Mouse (Mus musculus) forebrain, embryonic 14.5 days (tissue): ENCODE measurements around the gene Foxf2. TPM values are rescaled to one million over a fixed set of nuclear protein-coding genes. Genes with fewer than 3 reads are reported as not detected.

Experiments used
- ATAC-seq: fragments of 200-750 bp; cut with Nextera tagmentation; 2 replicates; pipeline ENCODE4 v1.8.0; 2017; ENCODE audit warnings: mild to moderate bottlenecking, moderate library complexity
- DNase-seq: peaks from one replicate; pipeline ENCODE4 v3.0.0-alpha.2; 2015; ENCODE audit warnings: low spot score
- H3K27ac ChIP-seq: fragments of 300-500 bp; sonication (generic); 2 replicates; pipeline ENCODE4 v1.5.1; 2014; ENCODE audit warnings: low read depth, mild to moderate bottlenecking, control low read depth, low read length, moderate library complexity
- H3K27me3 ChIP-seq: fragments of 300-500 bp; sonication (generic); replicated peaks from 2 replicates; pipeline ENCODE4 v1.6.1; 2014; ENCODE audit warnings: low read length, control low read depth, mixed read lengths; ENCODE audit not compliant: control insufficient read depth, insufficient read depth
- H3K36me3 ChIP-seq: fragments of 300-500 bp; sonication (generic); 2 replicates; pipeline ENCODE4 v1.6.1; 2014; ENCODE audit warnings: low read length, control low read depth; ENCODE audit not compliant: control insufficient read depth, insufficient read depth
- H3K4me1 ChIP-seq: fragments of 300-500 bp; sonication (generic); 2 replicates; pipeline ENCODE4 v1.6.1; 2014; ENCODE audit warnings: antibody characterized with exemption, low read length, control low read depth; ENCODE audit not compliant: control insufficient read depth, insufficient read depth
- H3K4me2 ChIP-seq: fragments of 300-500 bp; sonication (generic); 2 replicates; pipeline ENCODE4 v1.6.1; 2014; ENCODE audit warnings: mild to moderate bottlenecking, control low read depth, low read length
- H3K4me3 ChIP-seq: fragments of 300-500 bp; sonication (generic); 2 replicates; pipeline ENCODE4 v1.5.1; 2014; ENCODE audit warnings: low read depth, low read length, control low read depth
- H3K9ac ChIP-seq: fragments of 300-500 bp; sonication (generic); 2 replicates; pipeline ENCODE4 v1.6.1; 2014; ENCODE audit warnings: mild to moderate bottlenecking, low read length, control low read depth, moderate library complexity
- H3K9me3 ChIP-seq: fragments of 300-500 bp; sonication (generic); replicated peaks from 2 replicates; pipeline ENCODE4 v1.6.1; 2016; ENCODE audit warnings: low read length, control low read depth, mixed read lengths; ENCODE audit not compliant: control insufficient read depth
- WGBS: fragments of 180-500 bp; shearing (Covaris S2); extraction: QIAGEN DNeasy Blood & Tissue Kit; methylation state at CpG from one replicate; pipeline ENCODE4 v1.1.7; 2014; 5-methylcytosine and 5-hydroxymethylcytosine counted together
- polyA plus RNA-seq: library from polyadenylated mRNA; unstranded; fragments of >200 nt; fragmentation: Nextera tagmentation; extraction: Ambion mirVana; gene quantifications from 2 replicates; pipeline ENCODE4 v1.2.1, GENCODE M21; 2014

Foxf2 gene
- polyA plus RNA-seq, 1 experiment from 2014 or later: 2.2 TPM

DNA sequence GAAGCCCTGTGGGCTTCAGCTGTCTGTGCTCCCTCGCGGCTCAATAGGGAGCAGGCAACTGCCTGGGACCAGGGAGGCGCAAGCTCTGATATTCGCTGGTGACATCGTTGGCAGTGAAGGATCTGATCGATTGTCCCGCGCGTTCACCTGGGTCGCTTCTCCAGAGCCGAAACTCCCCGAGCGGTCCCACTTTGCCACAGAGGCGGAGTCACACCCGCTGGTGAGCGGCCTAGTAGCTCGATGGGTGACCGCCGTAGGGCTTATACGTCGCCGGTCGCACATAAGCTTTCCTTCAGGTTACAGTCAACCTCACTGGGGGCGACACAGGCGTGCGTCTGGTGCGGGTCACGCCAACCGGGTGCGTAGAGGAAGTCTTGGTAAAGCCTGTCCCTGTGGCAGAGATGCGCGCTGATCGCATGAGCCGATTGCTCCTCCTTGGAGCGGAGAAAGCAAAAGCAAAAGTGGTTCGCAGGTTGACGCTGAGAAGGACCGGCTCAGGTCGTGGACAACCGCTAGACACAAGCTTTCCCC is 3.8 kb downstream of the Foxf2 start:
- no peaks in the 10 kb centered on the region for H3K9me3 ChIP-seq
- under 1% methylated on average over 40 of the region's 40 CpGs for WGBS
- H3K4me1 ChIP-seq: peaks cover 15% of the 10 kb centered on the region
- H3K27me3 ChIP-seq: peaks cover 85% of the 10 kb centered on the region
- ATAC-seq (no peak), DNase-seq (no peak)
- H3K27ac ChIP-seq: no peak overlapping the region
- peak overlapping the region; percentile 41; the same call in 1 of the 2 replicates for H3K9ac ChIP-seq
- no peaks in the 10 kb centered on the region for H3K36me3 ChIP-seq
- H3K4me2 ChIP-seq: peak overlapping the region; percentile 50
- H3K4me3 ChIP-seq: peak overlapping the region; percentile 33

DNA sequence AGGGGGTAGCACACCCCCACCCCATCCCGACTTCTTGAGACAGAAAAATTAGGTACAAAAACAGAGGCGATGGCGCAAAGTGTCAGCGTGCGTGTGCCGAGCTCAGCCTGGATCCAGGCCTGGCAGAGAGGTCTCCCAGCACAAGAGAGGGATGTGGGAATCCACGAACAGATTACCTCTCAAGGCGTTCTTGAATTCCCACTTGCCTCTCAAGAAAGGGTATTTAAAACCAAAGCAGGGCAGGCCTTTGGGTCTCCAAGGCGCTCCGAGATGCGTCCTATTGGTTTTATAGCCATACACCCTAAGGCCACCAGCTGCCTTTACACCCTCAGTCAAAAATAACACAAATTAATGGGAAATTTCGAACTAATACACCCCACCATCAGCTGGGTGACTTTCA is 4.4 kb downstream of the Foxf2 start:
- H3K4me3 ChIP-seq: peak overlapping the region; percentile 33; the same call in 1 of the 2 replicates
- 3% methylated on average over 12 of the region's 12 CpGs for WGBS
- peaks cover 15% of the 10 kb centered on the region for H3K4me1 ChIP-seq
- no peak for ATAC-seq
- H3K9me3 ChIP-seq: no peaks in the 10 kb centered on the region
- DNase-seq: no peak
- H3K27ac ChIP-seq: no peak overlapping the region
- H3K9ac ChIP-seq: no peak overlapping the region
- H3K36me3 ChIP-seq: no peaks in the 10 kb centered on the region
- H3K27me3 ChIP-seq: peaks cover 79% of the 10 kb centered on the region
- peak overlapping the region; percentile 50; the same call in 1 of the 2 replicates for H3K4me2 ChIP-seq

DNA sequence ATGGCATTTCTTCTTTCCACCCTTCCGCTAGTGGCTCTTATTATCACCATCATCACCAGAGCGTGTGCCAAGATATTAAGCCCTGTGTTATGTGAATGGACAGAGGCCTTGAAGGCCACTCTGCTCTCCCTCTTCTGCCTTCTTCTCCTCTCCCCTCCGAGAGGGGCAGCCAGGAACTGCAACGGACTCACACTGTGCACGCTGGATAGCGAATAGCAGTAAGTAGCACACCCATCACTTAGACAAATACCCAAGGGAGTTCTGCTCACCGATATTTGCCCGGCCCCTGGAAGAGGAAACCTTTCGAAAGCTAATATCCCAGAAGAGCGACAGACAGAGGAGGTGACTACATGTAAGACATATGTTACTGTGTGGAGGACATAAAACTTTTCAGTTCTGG is 4.9 kb downstream of the Foxf2 start:
- H3K27me3 ChIP-seq: peaks cover 74% of the 10 kb centered on the region
- peaks cover 14% of the 10 kb centered on the region for H3K4me1 ChIP-seq
- WGBS: 3% methylated on average over 10 of the region's 10 CpGs
- no peak overlapping the region for H3K4me3 ChIP-seq
- H3K4me2 ChIP-seq: 0 out of 2 replicates have a peak overlapping the region, but pooled peaks have one; percentile 50
- no peak for DNase-seq
- H3K9ac ChIP-seq: no peak overlapping the region
- ATAC-seq: no peak
- no peaks in the 10 kb centered on the region for H3K9me3 ChIP-seq
- no peak overlapping the region for H3K27ac ChIP-seq
- H3K36me3 ChIP-seq: no peaks in the 10 kb centered on the region

DNA sequence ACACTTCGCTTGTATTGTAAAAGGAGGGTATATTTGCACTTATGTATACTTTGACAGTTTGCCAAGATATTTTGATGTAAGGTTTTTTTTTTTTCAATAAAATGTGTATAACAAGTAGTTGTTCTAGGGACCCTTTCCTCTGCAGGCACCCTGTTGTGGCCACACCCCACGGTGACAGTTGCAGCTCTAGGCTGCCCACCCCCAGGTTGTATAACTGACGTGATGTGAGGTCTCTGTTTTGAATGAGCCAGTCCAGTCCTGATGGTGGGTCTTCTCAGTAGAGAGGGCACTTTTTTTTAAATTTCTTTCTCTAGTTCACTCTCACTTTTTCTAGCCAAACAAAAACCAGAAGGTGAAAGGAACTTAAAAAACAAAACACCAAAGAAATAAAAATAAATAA is 5.7 kb downstream of the Foxf2 start:
- no peak for DNase-seq
- no peak overlapping the region for H3K27ac ChIP-seq
- H3K4me2 ChIP-seq: no peak overlapping the region
- H3K9me3 ChIP-seq: no peaks in the 10 kb centered on the region
- H3K4me3 ChIP-seq: no peak overlapping the region
- no peaks in the 10 kb centered on the region for H3K36me3 ChIP-seq
- H3K4me1 ChIP-seq: peaks cover 9% of the 10 kb centered on the region
- H3K27me3 ChIP-seq: peaks cover 66% of the 10 kb centered on the region
- WGBS: 13% methylated on average over 3 of the region's 3 CpGs
- no peak overlapping the region for H3K9ac ChIP-seq
- no peak for ATAC-seq

- ATAC-seq (peak; percentile 54), DNase-seq (peak; percentile 75)
- H3K9ac ChIP-seq: no peak overlapping the region
- no peak overlapping the region for H3K4me3 ChIP-seq
- H3K27ac ChIP-seq: no peak overlapping the region
- H3K9me3 ChIP-seq: no peaks in the 10 kb centered on the region
- H3K4me1 ChIP-seq: peaks cover 9% of the 10 kb centered on the region
- WGBS: under 1% methylated on average over 13 of the region's 13 CpGs
- H3K4me2 ChIP-seq: no peak overlapping the region
- peaks cover 55% of the 10 kb centered on the region for H3K27me3 ChIP-seq
- no peaks in the 10 kb centered on the region for H3K36me3 ChIP-seq
Measured at GRCm38 (mm10) chr13:31632450-31632849, 6.8 kb downstream of the Foxf2 start.

DNA sequence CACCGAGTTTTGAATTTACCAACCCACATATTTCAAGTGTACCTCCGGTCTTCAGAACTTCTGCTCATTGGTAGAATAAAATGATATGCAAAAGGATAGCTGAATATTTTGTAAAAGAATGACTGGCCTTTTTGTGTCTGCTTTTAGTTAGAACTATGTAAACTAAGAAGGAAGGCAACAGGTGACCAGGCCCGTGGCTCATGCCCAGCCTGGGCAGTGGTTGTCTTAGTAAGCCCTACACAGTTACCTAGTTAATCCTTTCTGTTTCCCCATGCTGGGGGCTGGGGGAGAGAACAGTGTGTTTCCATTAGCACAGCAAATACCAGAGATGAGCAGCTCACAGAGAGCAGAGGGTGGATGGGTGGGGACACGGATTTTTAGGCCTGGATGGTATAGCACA is 7.6 kb downstream of the Foxf2 start:
- no peak for DNase-seq
- no peak for ATAC-seq
- H3K4me2 ChIP-seq: no peak overlapping the region
- no peaks in the 10 kb centered on the region for H3K36me3 ChIP-seq
- H3K4me1 ChIP-seq: peaks cover 9% of the 10 kb centered on the region
- 74% methylated on average over 4 of the region's 4 CpGs for WGBS
- no peak overlapping the region for H3K9ac ChIP-seq
- H3K9me3 ChIP-seq: no peaks in the 10 kb centered on the region
- H3K4me3 ChIP-seq: no peak overlapping the region
- H3K27me3 ChIP-seq: peaks cover 47% of the 10 kb centered on the region
- no peak overlapping the region for H3K27ac ChIP-seq

DNA sequence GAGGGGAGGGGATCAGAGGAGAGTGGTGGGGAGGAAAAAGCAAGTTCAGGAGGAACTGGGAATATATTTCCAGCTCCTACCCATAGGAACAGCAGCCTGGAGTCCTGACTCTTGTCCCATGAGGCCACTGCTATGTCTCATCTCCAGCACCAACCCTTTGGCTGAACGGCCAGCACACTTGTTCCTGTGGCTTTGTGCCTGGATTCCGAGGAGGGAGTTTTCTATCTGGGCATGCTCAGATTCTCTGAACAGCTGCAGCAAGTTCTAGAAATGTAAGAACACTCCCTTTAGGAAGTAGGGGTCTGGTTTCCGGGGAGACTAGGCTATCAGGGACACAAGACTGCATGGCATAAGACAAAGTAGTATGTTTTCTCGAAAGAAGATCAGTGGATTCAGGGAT is 9.9 kb downstream of the Foxf2 start:
- peaks cover 24% of the 10 kb centered on the region for H3K27me3 ChIP-seq
- H3K4me1 ChIP-seq: no peaks in the 10 kb centered on the region
- no peak overlapping the region for H3K27ac ChIP-seq
- H3K9ac ChIP-seq: no peak overlapping the region
- ATAC-seq (no peak), DNase-seq (no peak)
- WGBS: 71% methylated on average over 4 of the region's 4 CpGs
- H3K4me3 ChIP-seq: no peak overlapping the region
- no peaks in the 10 kb centered on the region for H3K9me3 ChIP-seq
- no peaks in the 10 kb centered on the region for H3K36me3 ChIP-seq
- H3K4me2 ChIP-seq: no peak overlapping the region

GRCm38 (mm10) chr13:31641517-31641916 is 15.9 kb downstream of the Foxf2 start:
- Histone ChIP-seq H3K4me3 (no peak overlapping the region), H3K4me2 (no peak overlapping the region), H3K9ac (no peak overlapping the region), H3K4me1 (no peaks in the 10 kb centered on the region), H3K27ac (no peak overlapping the region), H3K9me3 (no peaks in the 10 kb centered on the region), H3K36me3 (no peaks in the 10 kb centered on the region), H3K27me3 (no peaks in the 10 kb centered on the region)
- WGBS: 91% methylated on average over 5 of the region's 5 CpGs
- no peak for DNase-seq
- no peak for ATAC-seq

DNA sequence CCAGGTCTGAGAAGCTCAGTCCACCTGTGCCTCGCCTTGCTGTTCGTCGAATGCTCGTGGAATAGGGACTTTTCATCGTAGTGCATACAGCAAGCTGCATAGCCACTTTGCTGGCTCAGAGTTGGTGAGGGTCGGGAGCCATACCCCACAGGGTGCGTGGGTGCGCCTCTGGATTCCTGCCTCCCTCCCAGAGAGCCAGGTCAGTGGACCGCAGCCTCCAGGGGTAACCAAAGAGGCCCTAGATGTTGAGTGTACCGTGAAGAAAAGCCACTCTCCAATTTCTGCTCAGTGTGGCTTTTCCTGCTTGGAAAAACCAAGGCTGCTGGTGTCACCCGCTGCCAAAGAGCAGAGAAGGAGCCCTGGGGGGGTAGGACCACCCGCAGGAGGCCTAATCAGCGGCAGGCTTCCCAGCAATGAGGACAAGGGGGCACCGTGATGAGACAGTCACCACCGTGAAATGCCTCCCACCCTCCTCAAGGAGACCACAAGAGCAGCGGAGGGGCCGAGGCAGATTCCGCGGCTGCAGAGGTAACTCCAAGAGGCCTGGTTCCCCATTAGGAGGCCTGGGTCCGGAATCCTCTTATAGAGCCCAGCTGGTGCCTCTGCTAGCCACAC is 26.6 kb downstream of the Foxf2 start:
- H3K4me3 ChIP-seq: no peak overlapping the region
- no peak overlapping the region for H3K9ac ChIP-seq
- H3K4me2 ChIP-seq: no peak overlapping the region
- no peaks in the 10 kb centered on the region for H3K9me3 ChIP-seq
- 83% methylated on average over 20 of the region's 20 CpGs for WGBS
- DNase-seq (no peak), ATAC-seq (no peak)
- no peaks in the 10 kb centered on the region for H3K36me3 ChIP-seq
- no peaks in the 10 kb centered on the region for H3K27me3 ChIP-seq
- H3K27ac ChIP-seq: no peak overlapping the region
- no peaks in the 10 kb centered on the region for H3K4me1 ChIP-seq
